Mouse (Mus musculus): ENCODE results near the gene Actbl2.

DNA sequence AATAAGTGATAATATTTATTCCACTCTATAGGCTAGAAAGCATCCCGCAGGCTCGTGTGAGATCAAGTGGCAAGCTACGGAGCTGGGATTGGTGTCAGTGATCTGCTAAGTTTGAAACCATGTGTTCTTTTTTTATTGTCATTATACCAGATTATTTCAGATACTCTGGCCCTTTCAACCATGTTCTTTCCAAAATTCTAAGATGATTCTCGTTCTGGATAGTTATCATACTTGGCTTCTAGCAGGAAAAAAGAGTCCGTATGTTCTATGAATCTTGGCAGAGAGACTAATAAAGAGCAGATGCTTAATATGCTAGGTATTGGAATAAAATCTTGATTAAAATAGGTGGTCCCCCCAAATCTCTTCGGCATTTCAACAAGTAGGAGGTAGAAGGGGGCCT lies 25.3 kb upstream of the Actbl2 start:
- TF ChIP-seq CTCF (conservative IDR thresholded peaks at IDR 0.05; ENCODE audit: low read length) (no peak), POU5F1 (IDR thresholded peaks at IDR 0.05; ENCODE audit: borderline replicate concordance, low read length) (no peak), NANOG (IDR thresholded peaks at IDR 0.05; ENCODE audit: borderline replicate concordance, low read length) (no peak)

Data from E14TG2a.4 (cell line).